In the genomic region with DNA sequence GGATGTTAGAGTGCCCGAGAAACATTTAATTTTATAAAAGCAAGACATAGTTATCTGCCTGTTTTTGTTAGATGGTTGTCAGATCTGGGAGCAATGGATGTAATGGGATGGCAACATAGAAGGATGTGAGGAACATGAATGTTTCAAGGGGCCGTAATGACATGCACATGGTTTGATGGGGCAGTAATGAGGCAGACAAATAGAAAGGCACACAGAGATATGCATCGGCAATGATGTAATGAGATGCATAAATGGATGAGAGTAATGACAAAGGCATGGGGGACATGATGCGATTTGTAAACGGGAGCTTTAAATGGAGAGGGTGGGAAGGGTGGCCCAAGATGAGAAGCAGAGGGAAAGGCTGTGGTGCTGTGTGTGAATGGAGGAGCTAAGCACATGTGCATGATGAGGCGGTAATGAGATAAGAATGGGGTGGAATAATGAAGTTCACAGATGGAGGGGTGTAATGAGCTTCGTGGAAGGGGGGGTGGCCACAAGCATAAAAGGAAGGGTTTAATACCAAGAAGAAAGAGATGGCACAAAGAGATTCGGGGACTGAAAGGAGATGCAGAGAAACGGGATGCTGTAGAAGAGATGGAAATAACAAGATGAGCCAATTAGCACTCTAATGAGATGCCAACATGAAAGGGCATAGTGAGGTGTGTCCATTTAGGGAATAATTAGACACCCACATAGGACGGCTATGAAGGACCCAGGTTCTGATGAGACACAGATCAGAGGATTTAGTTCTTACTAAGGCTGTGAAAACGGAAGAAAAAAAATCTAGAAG, we compare ENCODE assay signal across 16 mouse cellular contexts.
DNase-seq lines count a peak whose midpoint lies in the region; ATAC-seq and TF ChIP-seq lines count a peak whose summit lies in the region.
"Had no signal": no experiment of that assay in that cellular context is flagged by ENCODE, and none has a peak within 500 bp of the region (broad histone marks: within the 10 kb centered on the region; RNA-seq: fewer than 3 reads in every experiment).

No protein-coding gene starts in this region.

- no peaks in the 10 kb centered on the region for H3K27me3 ChIP-seq in forebrain, embryonic 14.5 days (replicated peaks; ENCODE audit: control insufficient read depth, insufficient read depth, low read length)
- no peaks in the 10 kb centered on the region for H3K27me3 ChIP-seq in hindbrain, embryonic 16.5 days (replicated peaks; ENCODE audit: control insufficient read depth, insufficient read depth, low read length)
- no peaks in the 10 kb centered on the region for H3K27me3 ChIP-seq in midbrain, embryonic 16.5 days (ENCODE audit: control insufficient read depth, insufficient read depth, low read depth, low read length)
- H3K27me3 ChIP-seq: intestine, embryonic 15.5 days had no signal

- no peaks in the 10 kb centered on the region for H3K9me3 ChIP-seq in forebrain, embryonic 14.5 days (replicated peaks; ENCODE audit: control insufficient read depth, low read length)
- no peaks in the 10 kb centered on the region for H3K9me3 ChIP-seq in hindbrain, embryonic 16.5 days (ENCODE audit: control insufficient read depth, low read length)
- H3K9me3 ChIP-seq in midbrain, embryonic 16.5 days (replicated peaks; ENCODE audit: control insufficient read depth, low read length, poor library complexity, severe bottlenecking) = no peaks in the 10 kb centered on the region
- H3K9me3 ChIP-seq: intestine, embryonic 15.5 days had no signal

- H3K9ac ChIP-seq in forebrain, embryonic 14.5 days (ENCODE audit: low read length) = no peak overlapping the region
- H3K9ac ChIP-seq in hindbrain, embryonic 16.5 days (ENCODE audit: low read depth, low read length) = no peak overlapping the region
- no peak overlapping the region for H3K9ac ChIP-seq in midbrain, embryonic 16.5 days (ENCODE audit: low read depth, low read length)
- H3K9ac ChIP-seq: intestine, embryonic 15.5 days had no signal

- H3K36me3 ChIP-seq in forebrain, embryonic 14.5 days (ENCODE audit: control insufficient read depth, insufficient read depth, low read length) = no peaks in the 10 kb centered on the region
- no peaks in the 10 kb centered on the region for H3K36me3 ChIP-seq in hindbrain, embryonic 16.5 days (ENCODE audit: control insufficient read depth, insufficient read depth, low read length)
- no peaks in the 10 kb centered on the region for H3K36me3 ChIP-seq in midbrain, embryonic 16.5 days (ENCODE audit: control insufficient read depth, insufficient read depth, low read length)
- H3K36me3 ChIP-seq: intestine, embryonic 15.5 days had no signal

- intact Hi-C loops in left cerebral cortex, adult 2 months (cut with DNase I) = no loop called here

- no peak for TF ChIP-seq CTCF in brain, embryonic 14.5 days (IDR thresholded peaks at IDR 0.05; ENCODE audit: borderline replicate concordance, extremely low read depth, insufficient read depth, insufficient read length)
- TF ChIP-seq CTCF in left cerebral cortex, adult 2 months (IDR thresholded peaks at IDR 0.05) = no peak

- ATAC-seq in forebrain, embryonic 14.5 days = peak; percentile 97
- ATAC-seq in hindbrain, embryonic 16.5 days = peak; percentile 81
- peak; percentile 91 for ATAC-seq in midbrain, embryonic 16.5 days
- ATAC-seq in inflammation-experienced regulatory T-cells, adult 6 months = no peak
- ATAC-seq: intestine, embryonic 15.5 days had no signal

- H3K27ac ChIP-seq in forebrain, embryonic 14.5 days (ENCODE audit: low read depth, low read length) = peak overlapping the region; percentile 71
- H3K27ac ChIP-seq in hindbrain, embryonic 16.5 days (ENCODE audit: low read depth, low read length) = no peak overlapping the region; the same call in 1 of the 2 replicates
- 0 out of 2 replicates have a peak overlapping the region, but pooled peaks have one; percentile 46 for H3K27ac ChIP-seq in midbrain, embryonic 16.5 days (ENCODE audit: low read length)
- no peak overlapping the region for H3K27ac ChIP-seq in left cerebral cortex, adult 2 months
- H3K27ac ChIP-seq: intestine, embryonic 15.5 days had no signal

- H3K4me1 ChIP-seq in forebrain, embryonic 14.5 days (ENCODE audit: control insufficient read depth, insufficient read depth, low read length) = peaks cover 10% of the 10 kb centered on the region; the same call in 1 of the 2 replicates
- H3K4me1 ChIP-seq in hindbrain, embryonic 16.5 days (ENCODE audit: control insufficient read depth, insufficient read depth, low read depth, low read length) = no peaks in the 10 kb centered on the region
- H3K4me1 ChIP-seq in midbrain, embryonic 16.5 days (ENCODE audit: control insufficient read depth, insufficient read depth, low read length) = peaks cover 7% of the 10 kb centered on the region; the same call in 1 of the 2 replicates
- H3K4me1 ChIP-seq: intestine, embryonic 15.5 days had no signal

- TF ChIP-seq POLR2A in brain, embryonic 14.5 days (IDR thresholded peaks at IDR 0.05; ENCODE audit: borderline replicate concordance, extremely low read depth, insufficient read depth, insufficient read length, poor library complexity, severe bottlenecking) = no peak

- H3K4me3 ChIP-seq in forebrain, embryonic 14.5 days (ENCODE audit: low read depth, low read length) = no peak overlapping the region
- H3K4me3 ChIP-seq in hindbrain, embryonic 16.5 days (ENCODE audit: low read length) = no peak overlapping the region
- no peak overlapping the region for H3K4me3 ChIP-seq in midbrain, embryonic 16.5 days (ENCODE audit: low read depth, low read length)
- no peak overlapping the region for H3K4me3 ChIP-seq in left cerebral cortex, adult 2 months
- H3K4me3 ChIP-seq: intestine, embryonic 15.5 days had no signal

- H3K4me2 ChIP-seq in forebrain, embryonic 14.5 days (ENCODE audit: low read length) = peak overlapping the region; percentile 14; the same call in 1 of the 2 replicates
- H3K4me2 ChIP-seq in hindbrain, embryonic 16.5 days (ENCODE audit: low read length) = no peak overlapping the region
- H3K4me2 ChIP-seq in midbrain, embryonic 16.5 days (ENCODE audit: low read length) = no peak overlapping the region
- H3K4me2 ChIP-seq: heart, embryonic 11.5 days; intestine, embryonic 15.5 days had no signal

- 12% methylated on average over 11 of the region's 11 CpGs for WGBS in forebrain, embryonic 14.5 days
- WGBS in hindbrain, embryonic 16.5 days = 54% methylated on average over 11 of the region's 11 CpGs
- WGBS in midbrain, embryonic 16.5 days = 26% methylated on average over 11 of the region's 11 CpGs

- DNase-seq in brain, embryonic 14.5 days (ENCODE audit: low read depth) = peak; percentile 95
- peak; percentile 83 for DNase-seq in forebrain, embryonic 14.5 days (ENCODE audit: low spot score)
- no peak for DNase-seq in frontal cortex, adult 2 months (ENCODE audit: extremely low spot score in 1 of 2, low spot score in 1 of 2)
- DNase-seq in left cerebral cortex, adult 2 months (ENCODE audit: extremely low spot score in 1 of 2, low spot score in 2 of 2) = no peak
- no peak for DNase-seq in adrenal gland, adult 2 months
- DNase-seq: adrenal gland, postnatal 25 days; cerebellum, adult 9-11 months; heart, postnatal 14 days; lung, adult 18-20 months; lung, postnatal 36 days; thymus, postnatal 14 days had no signal

Comparison
In these comparisons a context has a peak if more than half of its experiments do, and no peak if none do; other contexts are left out.
1. DNase-seq: peak in brain, embryonic 14.5 days (single experiment) and forebrain, embryonic 14.5 days (single experiment); none in frontal cortex, adult 2 months (0 of 2), left cerebral cortex, adult 2 months (0 of 2) and adrenal gland, adult 2 months (single experiment).
2. H3K27ac ChIP-seq: peak in forebrain, embryonic 14.5 days (single experiment) and midbrain, embryonic 16.5 days (single experiment); none in hindbrain, embryonic 16.5 days (single experiment) and left cerebral cortex, adult 2 months (single experiment).